Mouse (Mus musculus): ENCODE measurements around the gene Akap5.

Gene Akap5

DNA sequence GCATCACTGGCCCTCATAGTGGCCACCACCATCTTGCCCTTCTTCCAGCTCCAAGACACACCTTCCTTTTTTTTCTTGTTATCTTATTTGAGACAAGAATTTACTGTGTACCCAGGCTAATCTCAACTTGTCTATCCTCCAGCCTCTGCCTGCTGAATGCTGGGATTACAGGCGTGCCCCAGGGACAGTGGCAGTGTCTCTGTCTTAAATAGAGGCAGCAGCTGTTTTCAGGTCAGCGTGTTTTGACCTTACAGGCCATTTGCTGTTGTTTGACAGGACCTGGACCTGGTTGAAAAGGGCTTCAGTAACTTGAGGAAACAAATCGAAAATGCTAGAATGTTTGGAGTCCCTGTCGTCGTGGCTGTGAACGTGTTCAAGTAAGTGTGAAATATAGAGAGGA is 14.1 kb upstream of the Akap5 start:
- in situ Hi-C loops (cut with MboI, MseI) = no loop called here

DNA sequence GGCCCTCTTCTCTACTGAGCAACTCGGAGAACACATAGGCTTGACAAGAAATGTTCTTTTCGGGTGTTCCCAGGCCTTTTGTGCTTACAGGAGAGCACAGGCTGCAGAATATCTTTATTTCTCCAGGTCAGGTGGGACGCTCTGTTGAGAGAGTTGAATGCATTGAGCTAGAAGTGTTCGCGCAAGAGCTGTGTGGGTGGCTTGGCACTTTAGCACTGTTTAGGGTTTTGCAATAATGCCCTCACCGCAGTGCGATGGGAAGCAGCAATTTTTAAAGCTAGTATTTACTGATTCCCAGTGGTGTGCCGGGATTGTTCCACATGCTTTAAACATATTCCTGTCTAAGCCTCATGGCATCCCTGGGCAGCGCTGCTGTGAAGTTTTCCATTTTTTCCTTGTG is 13.5 kb upstream of the Akap5 start:
- in situ Hi-C loops (cut with MboI, MseI) = no loop called here

- in situ Hi-C loops (cut with MboI, MseI) = no loop called here
These were observed 12.7 kb upstream of the Akap5 start for GRCm38 (mm10) chr12:76311951-76312350.

GRCm38 (mm10) chr12:76318282-76319212 is 6.1 kb upstream of the Akap5 start:
- in situ Hi-C loops (cut with MboI, MseI) = no loop called here

DNA sequence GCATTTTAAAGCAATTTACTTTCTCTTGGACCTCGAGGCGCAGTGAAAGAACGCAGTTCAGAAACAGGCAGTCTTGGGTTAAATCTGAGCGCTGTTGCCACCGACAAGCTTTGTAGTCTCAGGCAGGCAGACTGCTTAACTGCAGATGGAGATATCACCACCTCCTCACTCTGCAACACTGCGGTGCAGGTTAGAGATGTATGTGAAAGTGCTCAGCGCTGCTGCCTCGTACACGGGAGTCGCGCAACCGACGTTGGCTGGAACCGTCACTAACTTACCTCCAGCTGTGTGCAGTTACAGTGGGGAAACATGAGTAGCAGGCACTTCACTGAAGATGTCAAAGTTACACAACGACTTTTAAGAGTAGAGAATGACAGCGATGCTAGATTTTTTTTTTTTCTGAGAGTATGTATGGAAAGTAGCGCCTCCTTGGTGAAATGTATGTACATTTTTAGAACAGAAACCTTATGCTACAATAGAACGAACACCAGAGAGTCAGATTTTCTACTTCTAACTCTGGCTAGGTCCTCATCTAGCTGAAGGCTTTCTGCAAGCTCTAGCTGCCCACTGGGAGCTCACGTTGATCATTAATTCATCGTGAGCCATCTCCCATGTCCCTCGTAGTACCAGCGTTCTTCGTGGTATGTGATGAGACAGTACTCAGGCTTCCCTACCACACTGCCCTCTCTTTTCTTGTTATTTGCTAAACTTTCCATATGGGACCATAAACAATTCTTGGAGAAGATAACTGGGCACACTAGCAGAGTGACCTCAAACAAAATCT is 1.9 kb downstream of the Akap5 start:
- in situ Hi-C loops (cut with MboI, MseI) = no loop called here

GRCm38 (mm10) chr12:76328567-76329354 is 4.1 kb downstream of the Akap5 start:
- in situ Hi-C loops (cut with MboI, MseI) = no loop called here

DNA sequence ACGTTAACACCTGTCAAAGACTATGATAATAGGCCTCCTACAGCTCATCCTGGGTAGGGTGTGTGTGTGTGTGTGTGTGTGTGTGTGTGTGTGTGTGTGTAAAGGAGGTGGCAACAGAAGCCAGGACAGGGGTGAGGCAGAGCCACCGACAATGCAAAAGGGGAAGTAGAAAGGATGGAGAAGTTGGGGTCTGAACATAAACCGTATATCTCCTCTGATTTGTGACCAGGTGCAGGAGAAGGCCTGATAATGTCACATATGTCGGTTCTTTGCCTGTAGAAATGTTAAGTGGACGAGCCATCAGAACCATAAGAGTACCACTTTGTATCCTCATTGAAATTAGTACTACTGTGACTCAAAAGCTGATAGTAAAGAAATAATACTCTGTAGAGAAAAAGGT is 9.0 kb downstream of the Akap5 start:
- in situ Hi-C loops (cut with MboI, MseI) = no loop called here

DNA sequence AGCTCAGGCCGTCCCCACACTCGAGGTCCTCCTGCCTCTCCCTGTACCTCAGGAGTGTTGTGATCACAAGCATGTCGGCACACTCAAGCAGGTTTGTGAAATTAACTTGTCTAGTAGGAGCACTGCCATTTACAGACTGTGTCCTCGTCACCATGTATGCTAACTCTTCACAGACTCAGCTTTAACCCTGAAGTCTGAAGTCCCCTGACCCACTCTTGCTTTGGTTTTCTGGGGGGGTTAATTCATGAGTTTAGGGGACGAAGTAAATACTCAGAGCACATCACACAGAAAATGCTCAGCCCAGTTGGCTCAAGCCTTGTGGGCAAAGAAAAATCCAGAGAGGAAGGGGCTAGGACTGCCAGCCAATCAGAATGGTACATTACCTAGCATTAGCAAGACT is 10.9 kb downstream of the Akap5 start:
- in situ Hi-C loops (cut with MboI, MseI) = no loop called here

DNA sequence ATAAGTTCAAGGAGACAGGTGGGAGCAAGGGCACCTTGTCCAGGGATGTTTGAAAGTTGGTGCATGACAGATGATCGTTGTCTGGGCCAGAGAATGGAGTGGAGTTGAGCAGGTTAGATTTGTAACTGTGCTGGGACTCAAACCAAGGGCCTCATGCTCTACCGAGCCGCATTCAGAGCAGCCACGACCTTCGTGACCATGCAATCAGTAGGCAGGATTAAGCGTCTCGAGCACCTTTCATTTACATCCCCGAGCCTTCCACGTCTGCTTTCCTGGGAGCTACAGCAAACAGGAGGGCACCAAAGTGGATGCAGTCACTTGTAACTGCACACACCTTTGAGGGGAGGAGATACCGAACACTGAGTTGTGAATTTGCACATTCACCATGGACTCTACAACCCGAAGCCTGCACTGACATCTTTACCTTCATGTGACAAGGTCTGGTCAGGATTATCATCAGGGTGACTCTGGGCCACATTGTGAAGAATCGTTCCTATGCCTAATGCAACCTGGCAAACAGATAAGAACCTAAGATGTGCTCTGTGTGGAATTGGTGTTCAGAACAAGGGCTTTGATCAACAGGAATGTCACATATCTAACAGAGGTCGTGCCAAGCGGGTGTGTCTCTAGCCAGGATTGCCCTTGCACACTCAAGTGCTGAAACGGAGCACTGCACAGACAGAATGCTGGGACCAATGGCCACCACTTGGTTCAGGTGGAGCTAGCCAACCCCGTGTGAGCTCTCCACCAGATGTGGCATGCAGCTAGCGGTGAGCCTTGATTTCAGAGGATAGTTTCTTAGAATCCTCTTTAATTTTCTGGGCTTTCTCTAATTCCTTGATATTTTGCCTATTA is 11.6 kb downstream of the Akap5 start:
- in situ Hi-C loops (cut with MboI, MseI) = no loop called here

DNA sequence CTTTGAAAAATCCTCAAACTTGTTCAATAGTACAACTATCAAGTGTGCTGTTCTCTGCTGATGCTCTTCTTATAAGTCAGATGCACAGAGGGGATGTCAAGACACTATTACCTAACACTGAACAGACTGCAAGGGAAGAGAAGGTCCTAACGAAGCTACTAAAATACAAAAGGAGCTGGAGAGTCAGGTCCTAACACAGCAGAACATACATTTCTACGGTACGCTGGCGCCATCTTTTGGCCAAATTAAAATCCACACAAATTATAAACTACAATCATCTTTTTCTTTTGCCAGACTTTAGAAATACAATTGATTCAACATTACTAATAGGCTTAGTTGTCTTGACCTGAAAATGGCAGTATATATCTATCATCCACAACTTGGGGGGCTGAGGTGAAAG is 16.4 kb downstream of the Akap5 start:
- in situ Hi-C loops (cut with MboI, MseI) = no loop called here

- in situ Hi-C loops (cut with MboI, MseI) = no loop called here
These were observed 21.2 kb downstream of the Akap5 start for GRCm38 (mm10) chr12:76345759-76346455.

DNA sequence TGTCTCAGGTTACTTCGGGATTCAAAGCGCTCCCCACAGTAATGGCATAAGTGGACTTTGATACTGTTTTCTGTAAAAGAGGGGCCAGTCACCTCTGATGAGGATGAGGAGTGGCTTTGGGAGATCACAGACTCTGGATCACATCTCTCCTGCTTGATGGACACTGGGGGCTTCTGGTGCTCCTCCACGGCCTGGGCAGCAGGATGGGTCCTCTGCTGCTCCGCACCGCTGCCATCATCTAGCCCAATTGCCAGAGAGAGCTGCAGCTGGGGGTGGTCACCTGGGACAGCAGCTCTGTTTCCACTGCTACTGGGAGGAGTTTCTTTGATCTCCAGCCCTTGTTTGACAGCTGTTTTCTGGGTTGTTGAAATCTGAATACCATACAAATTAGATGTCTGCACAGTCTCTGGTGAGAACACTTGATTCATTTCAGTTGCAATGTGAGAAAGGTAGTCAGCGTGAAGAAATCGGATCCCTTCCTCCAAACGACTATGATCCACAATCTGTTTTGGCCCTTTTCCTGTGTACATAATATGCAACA is 25.1 kb downstream of the Akap5 start:
- in situ Hi-C loops (cut with MboI, MseI) = loop anchor here in 1 of 2 experiments (25.0 kb wide), 1 partner anchor 1062 kb away; no protein-coding TSS in a partner anchor

DNA sequence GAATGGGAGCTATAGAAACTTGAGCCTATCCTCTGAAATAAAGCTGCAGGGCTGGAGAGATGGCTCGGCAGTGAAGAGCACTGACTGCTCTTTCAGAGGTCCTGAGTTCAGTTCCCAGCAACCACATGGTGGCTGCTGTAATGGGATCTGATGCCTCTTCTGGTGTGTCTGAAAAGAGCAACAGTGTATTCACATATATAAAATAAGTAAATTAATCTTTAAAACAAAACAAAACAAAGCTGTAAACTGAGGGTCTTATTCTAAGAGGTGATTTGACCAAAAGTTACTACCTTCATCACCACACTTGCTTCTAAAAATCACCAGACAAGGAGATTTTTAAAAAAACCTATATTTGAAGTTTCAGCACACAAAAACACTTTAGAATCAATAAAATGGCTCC is 36.2 kb downstream of the Akap5 start:
- in situ Hi-C loops (cut with MboI, MseI) = loop anchor here in 1 of 2 experiments (25.0 kb wide), 1 partner anchor 1074 kb away; no protein-coding TSS in a partner anchor

- in situ Hi-C loops (cut with MboI, MseI) = loop anchor here in 1 of 2 experiments (25.0 kb wide), 1 partner anchor 1074 kb away; no protein-coding TSS in a partner anchor
These were observed 37.0 kb downstream of the Akap5 start for GRCm38 (mm10) chr12:76361405-76362302.

DNA sequence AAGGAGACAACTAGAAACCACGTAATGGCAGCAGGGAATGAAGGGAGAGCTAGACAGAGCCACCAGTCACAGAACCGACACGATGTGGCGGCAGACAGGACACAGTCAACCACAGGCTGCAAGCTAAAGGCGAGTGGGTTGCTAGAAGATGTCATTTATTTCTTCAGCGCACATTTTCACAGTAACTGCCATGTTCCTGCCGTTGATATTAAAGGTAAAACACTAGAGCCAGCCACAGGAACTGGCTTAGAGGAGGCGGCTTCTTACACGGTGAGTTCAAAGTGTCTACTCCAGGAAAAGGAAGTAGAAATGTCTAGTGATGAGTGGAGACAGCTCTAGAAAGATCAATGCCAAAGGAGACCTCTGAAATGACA is 37.6 kb downstream of the Akap5 start:
- in situ Hi-C loops (cut with MboI, MseI) = loop anchor here in 1 of 2 experiments (25.0 kb wide), 1 partner anchor 1075 kb away; no protein-coding TSS in a partner anchor

DNA sequence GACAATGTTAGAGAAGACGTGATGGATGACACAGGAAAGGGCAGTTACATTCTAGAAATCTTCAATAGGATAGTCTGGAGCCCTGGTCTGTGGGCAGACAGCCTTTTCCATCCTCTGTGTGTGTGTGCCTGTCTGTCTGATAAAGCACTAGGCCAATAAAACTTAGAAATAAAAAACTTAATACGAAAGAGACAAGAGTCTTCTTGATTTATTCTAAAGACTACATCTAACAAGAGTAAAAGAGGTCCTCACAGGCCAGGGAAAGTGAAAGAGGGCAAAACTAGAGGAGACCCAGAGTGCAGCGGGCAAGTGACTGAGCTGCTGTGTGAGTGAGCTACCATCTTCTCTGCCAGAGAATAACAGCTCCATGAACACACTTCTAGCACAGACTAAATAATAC is 41.6 kb downstream of the Akap5 start:
- in situ Hi-C loops (cut with MboI, MseI) = loop anchor here in 1 of 2 experiments (25.0 kb wide), 1 partner anchor 1079 kb away; no protein-coding TSS in a partner anchor

- in situ Hi-C loops (cut with MboI, MseI) = loop anchor here in 1 of 2 experiments (25.0 kb wide), 1 partner anchor 1080 kb away; no protein-coding TSS in a partner anchor
These were observed 42.7 kb downstream of the Akap5 start for GRCm38 (mm10) chr12:76367096-76367995.
